Mouse (Mus musculus) gastrocnemius, postnatal 36 days (tissue): ENCODE data around the gene Prcd. TPM values are rescaled to one million over a fixed set of nuclear protein-coding genes. Genes with fewer than 3 reads are reported as not detected.

Experiments used
- DNase-seq, 2 experiments: peaks; one replicate each; pipeline ENCODE4 v3.0.0; 2022
- intact Hi-C: fragments of 180-260 bp; cut with DNase I; formaldehyde crosslinking; loops from one replicate; pipeline ENCODE4 v1.15.1; 2025
- total RNA-seq, 2 experiments: library from RNA; stranded (reverse); gene quantifications; 2 replicates each; pipeline ENCODE4 v1.2.3; 2021

Prcd gene
- total RNA-seq, 2 experiments from 2014 or later = 0.46 to 0.74 TPM

- intact Hi-C loops = no loop called here
- DNase-seq = peak; percentile 68 to 69
Measured at GRCm38 (mm10) chr11:116647340-116647991, 5.9 kb upstream of the Prcd start.

GRCm38 (mm10) chr11:116648213-116648921 lies 5.0 kb upstream of the Prcd start:
- peak; percentile 48 to 64 for DNase-seq
- intact Hi-C loops = no loop called here

GRCm38 (mm10) chr11:116648976-116649375 lies 4.4 kb upstream of the Prcd start:
- no peak for DNase-seq

GRCm38 (mm10) chr11:116649711-116650337 lies 3.5 kb upstream of the Prcd start:
- no peak for DNase-seq
- intact Hi-C loops = no loop called here

More at GRCm38 (mm10) chr11:116648976-116649375, 4.4 kb upstream of the Prcd start:
- intact Hi-C loops = no loop called here

GRCm38 (mm10) chr11:116650811-116651210 lies 2.5 kb upstream of the Prcd start:
- DNase-seq = no peak
- intact Hi-C loops = no loop called here

- intact Hi-C loops = no loop called here
- DNase-seq = no peak
Measured at GRCm38 (mm10) chr11:116651339-116651738, 2.0 kb upstream of the Prcd start.

- DNase-seq = peak in 1 of 2 experiments; percentile 20
- intact Hi-C loops = no loop called here
Measured at GRCm38 (mm10) chr11:116652330-116653098, 820 bp upstream of the Prcd start.

GRCm38 (mm10) chr11:116653709-116654221 lies 431 bp downstream of the Prcd start:
- peak in 1 of 2 experiments; percentile 54 for DNase-seq
- intact Hi-C loops = no loop called here

GRCm38 (mm10) chr11:116654255-116654821 lies 1.0 kb downstream of the Prcd start, which contains the start of gene Cygb:
Gene Cygb (minus strand): TSS chr11:116654313.
- intact Hi-C loops = no loop called here
- DNase-seq = peak in 1 of 2 experiments; percentile 49

GRCm38 (mm10) chr11:116656348-116657191 lies 3.2 kb downstream of the Prcd start:
- intact Hi-C loops = no loop called here
- DNase-seq = no peak

- intact Hi-C loops = no loop called here
- DNase-seq = peak; percentile 78 to 90
Measured at GRCm38 (mm10) chr11:116657311-116658223, 4.2 kb downstream of the Prcd start.

- intact Hi-C loops = no loop called here
- DNase-seq = no peak
Measured at GRCm38 (mm10) chr11:116658238-116658637, 4.9 kb downstream of the Prcd start.

GRCm38 (mm10) chr11:116659027-116659621 lies 5.8 kb downstream of the Prcd start:
- no peak for DNase-seq
- intact Hi-C loops = no loop called here

- no peak for DNase-seq
- intact Hi-C loops = no loop called here
Measured at GRCm38 (mm10) chr11:116660181-116660580, 6.8 kb downstream of the Prcd start.

GRCm38 (mm10) chr11:116661291-116661947 lies 8.1 kb downstream of the Prcd start:
- no peak for DNase-seq

GRCm38 (mm10) chr11:116661948-116662377 lies 8.6 kb downstream of the Prcd start:
- DNase-seq = no peak

More at GRCm38 (mm10) chr11:116661291-116661947, 8.1 kb downstream of the Prcd start:
- intact Hi-C loops = no loop called here

GRCm38 (mm10) chr11:116665289-116665688 lies 12.0 kb downstream of the Prcd start:
- intact Hi-C loops = no loop called here
- DNase-seq = no peak

More at GRCm38 (mm10) chr11:116661948-116662377, 8.6 kb downstream of the Prcd start:
- intact Hi-C loops = no loop called here
